Mouse (Mus musculus): ENCODE data around the gene Sspn. TPM values are rescaled to one million over a fixed set of nuclear protein-coding genes. Genes with fewer than 3 reads are reported as not detected.

The Sspn gene
- polyA plus RNA-seq, 1 experiment, result 2.9 TPM

- no peak for TF ChIP-seq CTCF (conservative IDR thresholded peaks at IDR 0.05; ENCODE audit: insufficient read depth, insufficient read length, low read depth, low read length)
- TF ChIP-seq POLR2A (IDR thresholded peaks at IDR 0.05; ENCODE audit: low read depth, low read length), result no peak
- Histone ChIP-seq H3K36me3 (ENCODE audit: control insufficient read depth, insufficient read depth, low read length) (no peaks in the 10 kb centered on the region), H3K27ac (ENCODE audit: insufficient read depth, low read depth, low read length) (no peak overlapping the region), H3K27me3 (replicated peaks; ENCODE audit: control insufficient read depth, insufficient read depth, low read length) (no peaks in the 10 kb centered on the region), H3K4me3 (ENCODE audit: insufficient read depth, low read depth, low read length) (no peak overlapping the region), H3K4me1 (ENCODE audit: control insufficient read depth, insufficient read depth, low read length) (0 out of 2 replicates have a peak, but pooled peaks cover 4% of the 10 kb centered on the region)
- 96% methylated on average over 3 of the region's 3 CpGs for WGBS
- no peak for DNase-seq
These were observed 82.9 kb downstream of the Sspn start for GRCm38 (mm10) chr6:146014312-146014711.

Other genes starting within 250 kb of the Sspn start
- gene Rassf8, start 184.9 kb upstream of the Sspn start, polyA plus RNA-seq (2012; rRNA removed), result 26.8 and 33.9 TPM in 2 replicates
- gene Bhlhe41, start 66.1 kb upstream of the Sspn start, polyA plus RNA-seq (2012; rRNA removed), result 1.8 TPM in 2 replicates